8 mouse cellular contexts compared by ENCODE assay signal in the genomic region with DNA sequence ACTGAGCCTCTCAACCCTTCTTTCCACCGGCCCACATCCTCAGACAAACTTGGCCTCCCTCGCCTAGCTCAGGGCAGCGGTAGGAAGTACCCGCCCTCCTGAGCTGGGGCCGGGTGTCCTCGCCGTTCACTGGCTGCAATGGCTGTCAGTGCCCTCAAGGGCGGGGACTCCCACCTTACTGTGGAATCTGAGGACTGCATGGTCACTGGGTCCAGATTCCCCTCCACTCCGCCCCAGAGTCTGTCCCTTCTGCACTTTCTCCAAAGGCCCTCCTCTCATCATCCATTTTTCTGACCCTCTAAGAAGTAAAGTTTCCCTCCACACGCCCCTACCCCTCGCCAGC. TPM values are rescaled to one million over a fixed set of nuclear protein-coding genes. Genes with fewer than 3 reads are reported as not detected.
DNase-seq lines count a peak whose midpoint lies in the region; ATAC-seq lines count a peak whose summit lies in the region.

No protein-coding gene starts in this region.

- intact Hi-C loops in left cerebral cortex, postnatal 14 days (cut with DNase I), result loop anchor here (5.0 kb wide), 2 partner anchors 51 to 116 kb away; no protein-coding TSS in a partner anchor

- under 1% methylated on average over 11 of the region's 11 CpGs for WGBS in intestine, embryonic 15.5 days

- H3K9me3 ChIP-seq in intestine, embryonic 15.5 days, result no peaks in the 10 kb centered on the region

- ATAC-seq in intestine, embryonic 15.5 days, result peak; percentile 88
- ATAC-seq in megakaryocyte-erythroid progenitor cell, adult 5-6 weeks (replicated peaks; ENCODE audit: low FRiP score, low TSS enrichment, poor library complexity, severe bottlenecking), result peak; percentile 91

- H3K27me3 ChIP-seq in intestine, embryonic 15.5 days (replicated peaks), result no peaks in the 10 kb centered on the region

- H3K4me3 ChIP-seq in intestine, embryonic 15.5 days (replicated peaks), result peak overlapping the region; percentile 97

- peak overlapping the region; percentile 30; the same call in 1 of the 2 replicates for H3K9ac ChIP-seq in intestine, embryonic 15.5 days

- H3K4me2 ChIP-seq in intestine, embryonic 15.5 days (replicated peaks), result peak overlapping the region; percentile 81

- peak; percentile 95 for DNase-seq in adrenal gland, adult 2 months
- DNase-seq in embryo, embryonic 11 days, result peak; percentile 93
- peak; percentile 90 for DNase-seq in gastrocnemius, postnatal 25 days
- DNase-seq in left cerebral cortex, postnatal 14 days (ENCODE audit: low spot score in 2 of 2), result peak; percentile 77 to 79
- peak; percentile 74 for DNase-seq in right cerebral cortex, postnatal 14 days
- DNase-seq in urinary bladder, postnatal 25 days (ENCODE audit: low spot score), result peak; percentile 80

- no peaks in the 10 kb centered on the region for H3K4me1 ChIP-seq in intestine, embryonic 15.5 days (replicated peaks)

- H3K27ac ChIP-seq in intestine, embryonic 15.5 days, result peak overlapping the region; percentile 57; the same call in 1 of the 2 replicates

- H3K36me3 ChIP-seq in intestine, embryonic 15.5 days, result no peaks in the 10 kb centered on the region

RNA-seq across cellular contexts. Expression of a gene that starts 2.0 kb away (rescaled TPM):
- 10 to 100 TPM; 49.2 to 52.8 TPM for total RNA-seq in adrenal gland, adult 2 months (2021)
- polyA plus RNA-seq in adrenal gland, adult 2 months (2012; rRNA removed), result 6.3 TPM in 2 replicates
- total RNA-seq in gastrocnemius, postnatal 25 days (2021), result 10 to 100 TPM; 70.1 to 81.7 TPM
- 23.3 and 24.5 TPM in 2 replicates for polyA plus RNA-seq in intestine, embryonic 15.5 days (2015; fragmentation: Nextera tagmentation; extraction: Ambion mirVana)
- total RNA-seq in left cerebral cortex, postnatal 14 days (2021), result 10 to 100 TPM; 26.5 to 26.8 TPM
- total RNA-seq in megakaryocyte-erythroid progenitor cell, adult 5-6 weeks (2014; fragmentation: Nextera tagmentation), result 12.7 and 16.4 TPM in 2 replicates
- total RNA-seq in megakaryocyte-erythroid progenitor cell, adult 5-6 weeks (2017), result 20.2 and 25.7 TPM in 2 replicates

Comparison
In these comparisons a context has a peak if more than half of its experiments do, and no peak if none do; other contexts are left out.
1. Peak in every context shown above with its lines: DNase-seq, ATAC-seq, H3K4me3 ChIP-seq and H3K27ac ChIP-seq.